Mouse (Mus musculus) thymus, postnatal 0 days (tissue): ENCODE results near the gene Tmem199. TPM values are rescaled to one million over a fixed set of nuclear protein-coding genes. Genes with fewer than 3 reads are reported as not detected.

ENCODE experiments used
- DNase-seq: peaks from one replicate; pipeline ENCODE4 v3.0.0-alpha.2; 2015; ENCODE audit warnings: low spot score
- polyA plus RNA-seq: library from polyadenylated mRNA; unstranded; fragments of >200 nt; fragmentation: Nextera tagmentation; extraction: Ambion mirVana; gene quantifications from 2 replicates; pipeline ENCODE4 v1.2.1, GENCODE M21; 2015

Gene Tmem199
- polyA plus RNA-seq, 1 experiment from 2014 or later: 54.2 TPM

DNA sequence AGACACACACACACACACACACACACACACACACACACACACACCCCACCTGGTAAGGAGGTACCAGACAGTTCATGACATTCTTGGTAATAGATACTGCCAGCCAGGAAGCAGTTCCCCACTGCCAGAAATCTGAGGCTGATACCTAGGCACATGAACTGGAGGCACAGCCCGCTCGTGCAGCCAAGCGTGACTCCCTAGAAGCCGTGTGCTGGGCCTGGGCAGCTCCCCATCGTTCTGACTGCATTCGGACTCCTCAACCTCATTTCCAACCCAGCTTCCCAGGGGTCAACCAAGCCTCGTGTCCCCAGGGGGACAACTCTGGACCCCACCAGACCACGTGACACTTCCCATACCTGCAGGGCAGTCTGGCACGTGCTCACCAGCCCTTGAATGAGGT is 16.7 kb upstream of the Tmem199 start:
- DNase-seq: no peak

DNA sequence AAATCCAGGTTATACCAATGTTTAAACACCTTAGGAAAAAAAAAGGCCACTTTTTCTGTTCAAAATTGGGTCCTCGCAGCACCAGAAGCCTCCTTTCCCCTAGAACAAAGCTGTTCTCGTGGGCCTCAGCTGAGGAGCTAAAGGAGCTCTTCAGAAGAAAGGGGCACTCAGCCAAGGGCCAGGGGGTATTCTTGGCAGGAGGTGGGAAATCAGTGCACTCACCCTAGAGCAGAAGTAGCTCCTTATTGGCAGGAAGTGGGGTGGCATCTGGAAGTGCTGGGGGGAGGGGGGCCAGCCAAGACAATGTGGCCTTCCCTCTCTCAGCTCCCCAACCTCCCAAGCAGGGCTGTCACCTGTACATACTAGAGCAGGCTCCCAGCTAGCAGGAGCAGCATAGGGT is 12.9 kb upstream of the Tmem199 start:
- DNase-seq: no peak

DNA sequence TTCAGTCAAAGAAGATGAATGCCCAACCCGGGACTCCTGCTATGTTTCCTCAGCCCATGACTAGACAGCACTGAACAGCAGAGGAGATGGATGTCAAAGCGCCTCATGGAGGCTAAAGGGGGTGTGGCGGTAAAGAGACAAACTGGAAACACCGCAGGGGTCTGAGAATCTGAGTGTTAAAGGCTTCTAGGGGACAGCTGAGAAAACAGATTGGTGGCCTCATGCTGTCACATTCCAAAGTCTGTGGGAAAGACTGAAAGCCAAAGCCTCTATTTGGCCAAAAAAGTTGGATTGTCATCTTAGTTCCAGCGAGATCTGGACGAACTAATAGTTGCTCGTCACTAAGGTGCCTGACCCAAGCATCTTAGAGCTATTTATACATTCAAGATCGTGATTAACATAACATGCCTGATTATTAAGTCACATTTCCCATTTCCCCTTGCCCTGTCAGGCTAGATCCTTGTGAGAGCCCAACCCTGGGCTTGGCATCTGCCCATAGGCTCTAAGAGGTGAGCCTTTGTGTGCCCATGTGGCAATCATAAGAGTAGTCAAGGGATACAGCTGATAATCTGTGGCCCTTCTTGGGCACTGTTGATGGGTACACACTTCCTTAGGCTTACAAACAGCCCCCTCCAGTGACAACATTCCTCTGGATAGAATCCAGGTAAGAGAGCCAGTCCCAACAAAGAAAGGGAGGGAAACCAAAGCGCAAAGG is 11.4 kb upstream of the Tmem199 start:
- DNase-seq: no peak

DNA sequence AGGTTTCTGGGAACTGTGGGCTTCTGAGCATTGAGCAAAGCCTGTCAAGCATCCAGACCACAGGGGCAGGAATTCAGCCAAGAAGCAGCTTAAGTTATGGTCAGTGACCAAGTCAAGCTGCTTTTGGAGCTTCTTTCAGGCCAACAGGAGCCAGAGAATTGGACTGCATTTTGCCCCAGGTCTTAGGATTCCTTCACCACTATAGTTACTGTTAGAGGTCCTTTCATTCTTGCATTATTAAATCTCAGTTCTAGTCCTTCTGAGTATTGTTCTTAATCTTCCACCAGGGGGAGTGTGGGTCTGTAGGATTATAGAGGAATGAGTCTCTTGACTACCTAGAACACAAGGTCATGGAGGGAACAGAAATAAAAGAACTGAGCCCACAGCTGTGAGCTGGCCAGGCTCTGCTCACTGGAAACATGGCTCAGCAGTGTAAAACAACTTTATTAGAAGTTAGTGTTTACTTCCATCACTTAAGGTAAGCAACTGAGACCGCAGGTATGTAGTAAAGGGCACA is 10.6 kb upstream of the Tmem199 start:
- peak; percentile 30 for DNase-seq

DNA sequence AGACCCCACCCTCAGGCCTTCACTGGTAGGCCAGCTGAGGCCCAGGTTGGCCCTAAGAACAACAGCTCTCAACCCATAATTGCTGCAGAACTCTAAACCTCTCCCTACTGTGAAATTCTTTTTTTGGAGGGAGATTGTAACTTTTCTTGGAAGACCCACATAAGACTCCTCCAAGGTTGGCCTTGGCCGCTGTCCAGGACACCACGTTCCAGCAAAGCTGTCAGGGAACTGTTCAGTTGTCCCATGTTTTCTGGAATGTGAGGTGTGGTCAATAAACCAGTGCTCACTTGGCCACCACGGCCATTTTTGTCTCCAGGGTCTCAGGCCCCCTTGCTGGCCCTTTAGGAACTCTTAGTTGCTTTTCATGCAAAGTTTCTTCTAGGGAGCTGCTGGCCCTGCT is 9.9 kb upstream of the Tmem199 start:
- no peak for DNase-seq

DNA sequence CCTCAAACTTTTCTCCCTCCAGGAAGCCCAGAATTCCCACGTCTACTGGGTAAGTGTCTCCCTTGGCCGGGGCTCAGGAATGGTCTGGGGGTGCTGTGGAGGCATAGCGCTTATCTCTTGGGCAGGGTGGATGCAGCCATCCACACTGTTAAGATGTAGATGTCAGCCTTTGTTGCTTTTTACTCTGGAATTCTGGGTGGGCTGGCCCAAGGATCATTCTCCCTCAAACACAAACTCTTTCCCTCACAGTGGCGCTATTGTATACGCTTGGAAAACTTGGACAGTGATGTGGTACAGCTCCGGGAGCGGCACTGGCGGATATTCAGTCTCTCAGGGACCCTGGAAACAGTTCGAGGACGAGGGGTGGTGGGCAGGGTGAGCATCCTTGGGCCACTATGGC is 7.0 kb upstream of the Tmem199 start:
- DNase-seq: no peak

DNA sequence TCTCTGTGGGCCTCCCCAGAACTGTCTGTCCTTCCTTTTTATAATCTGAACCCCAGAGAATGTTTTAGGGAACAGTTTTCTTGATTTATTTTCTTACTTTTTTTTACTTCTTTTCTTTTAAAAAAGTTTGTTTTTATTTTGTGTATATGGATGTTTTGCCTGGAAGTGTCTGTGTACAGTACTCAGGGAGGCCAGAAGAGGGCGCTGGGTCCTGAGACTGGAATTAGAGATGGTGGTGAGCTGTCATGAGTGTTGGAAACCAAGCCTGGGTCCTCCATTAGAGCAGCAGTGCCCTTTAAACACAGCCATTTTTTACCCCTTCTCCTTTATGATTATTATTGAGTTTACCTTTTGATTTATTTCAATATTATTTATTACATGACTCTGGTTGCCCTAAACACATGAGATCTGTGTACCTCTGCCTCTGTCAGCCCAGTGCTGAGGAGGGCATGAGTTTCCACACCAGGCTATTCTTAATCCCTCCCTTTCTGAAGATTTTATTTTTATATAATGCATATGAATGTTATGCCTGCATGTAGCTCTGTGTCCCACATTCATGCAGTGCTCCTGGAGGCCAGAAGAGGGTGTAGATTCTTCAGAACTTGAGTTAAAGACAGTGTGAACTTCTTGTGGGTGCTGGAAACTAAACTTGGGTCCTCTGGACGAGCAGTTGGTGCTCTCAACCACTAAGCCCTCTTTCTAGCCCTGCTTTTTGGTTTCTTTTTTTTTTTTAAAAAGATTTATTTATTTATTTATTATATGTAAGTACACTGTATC is 3.8 kb upstream of the Tmem199 start:
- DNase-seq: no peak

DNA sequence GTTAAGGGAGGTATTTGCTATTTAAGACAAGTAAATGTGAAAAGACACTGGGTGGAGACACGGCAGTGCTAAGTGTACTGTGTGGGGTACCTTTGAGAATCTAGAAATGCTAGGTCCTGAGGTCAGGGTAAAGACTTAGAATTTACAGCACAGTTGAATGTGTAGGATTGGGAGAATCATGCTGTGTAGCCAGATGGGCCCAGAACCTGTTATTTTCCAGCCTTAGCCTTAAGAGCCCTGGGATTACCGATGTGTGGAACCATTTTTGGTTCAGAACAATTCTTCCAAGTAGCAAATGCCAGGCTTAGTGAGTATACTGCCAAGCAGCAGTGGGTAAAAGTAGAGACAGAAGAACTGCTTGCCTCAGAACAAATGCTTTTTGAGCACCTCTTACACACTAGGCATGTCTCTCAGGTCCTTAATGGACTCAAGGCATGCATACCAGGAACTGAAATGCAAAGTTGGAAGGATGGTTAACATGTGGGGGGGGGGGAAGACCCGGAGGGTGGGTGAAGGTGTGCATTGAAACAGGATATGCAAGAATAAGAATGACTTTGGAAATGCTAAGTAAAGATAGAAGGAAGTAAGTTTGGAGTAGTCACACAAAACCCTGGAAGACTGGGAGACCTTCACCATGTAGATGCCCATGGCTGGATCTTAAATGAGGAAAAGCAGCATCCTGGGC is 1.3 kb upstream of the Tmem199 start:
- no peak for DNase-seq

DNA sequence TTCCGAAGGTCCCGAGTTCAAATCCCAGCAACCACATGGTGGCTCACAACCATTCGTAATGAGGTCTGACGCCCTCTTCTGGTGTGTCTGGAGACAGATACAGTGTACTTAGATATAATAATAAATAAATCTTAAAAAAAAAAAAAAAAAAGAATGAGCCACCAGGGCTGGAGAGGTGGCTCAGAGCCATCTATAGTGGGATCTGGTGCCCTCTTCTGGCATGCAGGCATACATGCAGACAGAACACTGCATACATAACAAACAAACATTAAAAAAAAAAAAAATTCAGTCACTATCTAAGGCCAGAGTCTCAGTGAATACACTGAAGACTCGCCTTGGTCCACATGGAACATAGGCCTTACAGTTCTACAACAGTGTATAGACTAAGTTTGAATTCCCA is 2.8 kb downstream of the Tmem199 start:
- peak; percentile 27 for DNase-seq

DNA sequence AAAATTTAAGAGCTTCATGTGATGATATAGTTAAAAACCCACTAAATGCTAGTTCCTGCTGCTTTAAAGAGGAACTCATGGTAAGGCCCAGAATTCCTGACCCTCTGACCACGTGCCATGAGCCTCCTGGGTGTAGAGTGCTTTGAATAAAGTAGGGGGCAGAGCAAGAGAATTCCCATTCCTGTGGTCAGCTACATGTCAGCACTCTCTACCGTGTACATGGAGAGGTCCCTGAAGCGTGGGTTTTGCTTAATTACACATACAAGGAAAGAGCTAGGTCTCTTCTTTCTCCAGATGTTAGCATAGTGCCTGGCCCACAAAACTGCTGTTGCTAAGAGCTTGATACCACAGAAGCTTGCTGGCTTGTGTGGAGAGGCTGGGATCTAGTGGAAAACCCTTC is 6.5 kb downstream of the Tmem199 start:
- no peak for DNase-seq

DNA sequence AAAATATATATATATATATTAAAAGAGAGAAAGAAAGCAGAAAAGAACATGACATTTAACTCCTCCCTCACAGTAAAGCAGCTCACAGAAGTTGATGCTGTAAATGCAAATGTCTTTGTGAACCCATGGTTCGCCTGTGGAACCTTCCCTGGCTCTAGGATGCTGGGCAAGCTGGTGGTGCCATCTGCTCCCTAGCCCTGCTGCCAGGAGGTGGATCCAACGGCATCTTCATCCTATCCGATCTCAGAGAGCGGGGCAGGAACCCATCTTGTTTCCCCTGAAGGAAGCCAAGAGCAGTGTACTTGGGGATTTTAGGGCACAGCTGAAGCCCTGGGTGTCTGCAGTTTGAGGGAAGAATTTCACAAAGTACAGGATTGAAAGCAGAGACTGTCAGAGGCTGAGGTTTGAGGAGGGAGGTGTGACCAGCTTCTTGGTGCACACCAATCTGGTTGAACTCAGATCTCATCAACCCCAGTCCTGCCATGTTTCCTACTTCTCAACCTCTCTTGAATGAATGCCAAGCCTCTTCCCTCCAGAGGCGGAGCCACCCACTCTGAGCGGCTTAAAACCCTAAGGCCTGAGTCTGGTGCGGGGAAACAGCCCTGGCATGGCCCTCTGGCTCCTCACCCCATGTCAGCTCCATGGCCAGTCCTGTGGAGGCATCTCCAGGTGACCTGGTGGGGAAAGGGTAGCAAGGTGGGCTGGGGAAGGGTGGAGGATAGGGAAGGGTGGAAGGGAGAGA is 8.9 kb downstream of the Tmem199 start, which contains the start of gene Sebox:
Gene Sebox, plus strand, starts transcription at position 539 of the 742 bp plus-strand sequence.
- DNase-seq: no peak

DNA sequence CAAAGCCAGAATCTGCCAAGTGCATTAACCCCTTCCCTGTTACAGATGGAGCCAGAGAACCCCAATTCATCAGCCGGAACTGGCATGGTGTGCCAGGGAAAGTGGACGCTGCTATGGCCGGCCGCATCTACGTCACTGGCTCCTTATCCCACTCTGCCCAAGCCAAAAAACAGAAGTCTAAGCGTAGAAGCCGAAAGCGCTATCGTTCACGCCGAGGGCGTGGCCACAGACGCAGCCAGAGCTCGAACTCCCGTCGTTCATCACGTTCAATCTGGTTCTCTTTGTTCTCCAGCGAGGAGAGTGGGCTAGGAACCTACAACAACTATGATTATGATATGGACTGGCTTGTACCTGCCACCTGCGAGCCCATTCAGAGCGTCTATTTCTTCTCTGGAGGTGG is 10.4 kb downstream of the Tmem199 start:
- no peak for DNase-seq

DNA sequence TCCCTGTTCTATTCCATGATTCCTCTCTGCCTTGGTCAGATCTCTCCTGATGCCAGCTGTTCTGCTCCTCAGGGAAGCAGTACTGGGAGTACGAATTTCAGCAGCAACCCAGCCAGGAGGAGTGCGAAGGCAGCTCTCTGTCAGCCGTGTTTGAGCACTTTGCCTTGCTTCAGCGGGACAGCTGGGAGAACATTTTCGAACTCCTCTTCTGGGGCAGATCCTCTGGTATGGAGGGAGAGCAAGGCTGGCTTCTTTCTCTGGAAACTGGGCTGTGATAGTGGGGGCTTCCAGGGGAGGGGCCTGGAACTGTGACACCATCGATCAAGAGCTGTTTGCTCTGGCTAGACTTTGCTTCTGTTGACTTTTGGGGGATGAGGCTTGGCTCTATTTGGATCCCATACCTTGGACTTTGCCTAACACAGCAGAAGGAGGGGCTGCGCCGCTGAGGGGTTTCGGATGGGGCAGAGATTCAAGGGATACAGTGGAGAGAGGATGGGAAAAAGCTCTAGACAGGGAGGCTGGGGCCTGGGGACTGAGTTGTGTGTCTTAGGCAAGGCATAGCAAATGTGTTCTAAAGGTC is 11.3 kb downstream of the Tmem199 start:
- no peak for DNase-seq

DNA sequence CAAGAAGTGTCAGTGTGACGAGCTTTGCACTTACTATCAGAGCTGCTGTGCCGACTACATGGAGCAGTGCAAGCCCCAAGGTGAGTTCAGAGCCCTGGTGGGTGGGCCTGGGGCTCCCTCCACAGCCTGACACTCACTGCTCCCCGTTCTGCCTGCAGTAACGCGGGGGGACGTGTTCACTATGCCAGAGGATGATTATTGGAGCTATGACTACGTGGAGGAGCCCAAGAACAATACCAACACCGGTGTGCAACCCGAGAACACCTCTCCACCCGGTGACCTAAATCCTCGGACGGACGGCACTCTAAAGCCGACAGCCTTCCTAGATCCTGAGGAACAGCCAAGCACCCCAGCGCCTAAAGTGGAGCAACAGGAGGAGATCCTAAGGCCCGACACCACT is 12.4 kb downstream of the Tmem199 start:
- no peak for DNase-seq

DNA sequence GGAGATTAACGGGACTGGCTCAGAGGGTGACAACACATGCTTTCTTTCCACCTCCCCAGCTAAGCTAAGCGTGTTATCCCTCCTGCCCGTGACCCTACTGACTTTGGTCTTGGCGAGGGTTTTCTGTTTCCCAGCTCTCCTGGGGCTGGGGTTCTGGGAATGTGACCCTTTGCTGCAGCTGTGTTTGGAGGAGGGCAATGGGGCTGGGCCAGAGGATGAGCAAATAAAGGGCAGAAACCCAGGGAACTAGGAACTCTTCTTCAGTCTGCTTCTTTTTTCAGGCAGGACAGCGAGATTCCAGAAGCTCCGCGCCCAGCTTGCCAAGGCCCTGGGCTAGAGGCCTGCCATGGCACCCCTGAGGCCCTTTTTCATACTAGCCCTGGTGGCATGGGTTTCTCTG is 13.0 kb downstream of the Tmem199 start, which contains the start of gene Vtn:
Gene Vtn, plus strand, starts transcription at position 88 of the 400 bp plus-strand sequence.
- no peak for DNase-seq

DNA sequence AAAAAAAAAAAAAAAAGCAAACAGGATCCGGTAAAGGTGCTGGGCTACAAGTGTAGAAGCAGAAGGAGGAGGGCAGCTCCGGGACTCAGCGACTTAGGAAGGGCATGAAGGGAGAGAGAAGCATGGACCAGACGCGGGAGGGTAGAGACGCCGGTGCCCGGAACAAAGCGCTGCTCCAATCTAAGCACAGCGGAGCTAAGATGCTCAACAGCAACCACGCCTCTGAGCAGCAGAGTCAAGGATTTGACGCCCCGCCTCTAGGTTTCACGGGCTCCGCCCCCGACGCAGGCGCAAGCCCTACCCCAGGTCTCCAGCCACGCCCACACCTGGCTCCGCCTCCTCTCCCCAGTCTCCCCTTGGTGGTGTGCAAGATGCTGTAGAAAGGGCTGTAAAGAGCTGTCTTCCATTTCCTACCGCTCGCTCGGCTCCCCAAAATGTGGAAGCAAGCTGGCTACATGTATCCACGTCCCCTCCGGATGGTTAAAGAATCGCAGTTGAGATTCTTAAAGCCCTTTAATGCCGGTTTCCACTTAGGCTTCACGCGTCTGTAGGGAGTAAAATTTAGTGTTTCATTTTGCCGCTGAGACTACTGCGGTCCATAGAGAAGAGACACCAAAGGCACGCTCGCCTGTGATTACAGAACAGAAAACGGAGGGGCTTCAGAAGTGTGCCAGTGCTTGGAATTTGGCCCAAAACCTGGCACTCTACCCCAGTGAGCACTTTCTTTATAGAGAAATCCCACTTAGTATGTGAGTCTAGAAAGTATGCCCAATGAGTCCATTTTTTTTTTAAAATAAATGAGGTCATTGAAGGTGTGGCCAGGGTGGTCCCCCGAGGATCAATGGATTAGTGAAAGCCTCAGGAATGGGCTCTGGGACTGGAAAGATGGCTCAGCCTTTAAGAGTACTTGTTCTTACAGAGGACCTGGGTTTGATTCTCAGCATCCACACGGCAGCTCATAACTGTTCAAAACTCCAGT is 14.1 kb downstream of the Tmem199 start, which contains the start of gene Sarm1:
Gene Sarm1, minus strand, starts transcription at position 211 of the 979 bp plus-strand sequence.
- DNase-seq: peak; percentile 97

DNA sequence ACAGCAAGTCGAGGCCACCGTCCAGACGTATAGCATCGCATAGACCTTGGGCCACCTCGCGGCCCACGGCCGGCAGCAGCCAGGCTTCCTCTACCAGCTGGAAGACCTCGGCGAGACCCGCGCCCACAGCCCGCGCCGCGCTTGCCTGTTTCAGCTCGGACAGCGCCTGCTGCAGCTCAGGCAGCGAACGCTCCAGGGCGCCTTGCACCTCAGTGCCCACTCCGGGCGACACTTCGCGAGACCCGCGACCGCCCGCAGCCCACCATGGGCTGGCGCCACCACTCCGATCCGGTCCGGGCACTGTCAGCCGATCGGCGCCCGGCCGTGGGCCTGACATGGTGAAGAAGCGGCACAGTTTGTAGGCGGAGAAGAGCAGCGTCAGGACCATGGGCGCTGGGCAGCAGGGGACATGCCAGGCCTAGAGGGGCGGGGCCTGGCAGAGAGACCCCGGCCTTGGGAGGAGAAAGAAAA is 14.9 kb downstream of the Tmem199 start:
- peak; percentile 20 for DNase-seq

DNA sequence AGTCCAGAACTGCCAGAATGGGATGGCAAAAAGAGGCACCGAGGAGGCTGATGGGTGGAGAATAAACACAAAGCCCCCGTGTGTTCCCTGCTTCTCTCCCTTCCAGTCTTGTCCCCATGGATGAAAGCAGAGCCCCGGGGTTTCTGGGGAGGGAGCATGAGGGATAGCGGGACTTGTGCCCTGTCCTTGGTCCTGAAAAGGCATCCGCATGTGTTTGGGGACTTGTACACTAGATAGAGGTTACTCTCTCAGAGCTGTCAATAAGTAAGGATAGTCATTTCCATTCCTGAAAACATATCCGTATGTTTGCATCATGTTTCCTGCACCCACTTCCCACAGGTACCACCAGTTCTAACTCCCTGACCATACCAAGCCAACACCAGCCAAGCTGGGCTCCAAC is 16.1 kb downstream of the Tmem199 start:
- DNase-seq: peak; percentile 44

DNA sequence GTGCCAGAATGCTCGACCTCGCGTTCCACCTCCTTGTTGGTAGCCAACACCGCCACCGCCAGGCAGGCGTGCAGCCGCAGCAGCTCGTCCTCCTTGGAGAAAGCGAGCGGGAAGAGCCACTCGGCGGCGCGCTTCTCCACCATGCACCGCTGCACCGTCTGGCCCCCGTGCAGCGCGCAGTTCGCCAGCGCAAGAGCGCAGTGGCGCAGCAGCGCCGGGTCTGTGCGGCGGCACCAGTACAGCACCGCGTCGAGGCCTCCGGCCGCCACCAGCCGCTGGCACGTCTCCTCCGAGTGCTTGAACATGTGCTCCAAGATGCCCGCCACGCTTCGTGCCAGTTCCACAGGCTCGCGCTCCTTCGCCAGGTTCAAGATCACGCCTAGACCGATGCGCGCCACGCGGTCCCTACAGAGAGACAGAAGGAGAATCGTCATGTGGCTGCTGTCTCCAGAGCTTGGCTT is 21.2 kb downstream of the Tmem199 start:
- DNase-seq: peak; percentile 18
